Mouse (Mus musculus) ovary, postnatal 10 days (tissue): ENCODE data around the gene Hoxc12.

ENCODE experiments used
- DNase-seq: peaks from one replicate; pipeline ENCODE4 v3.0.0; 2022; ENCODE audit warnings: low spot score

Hoxc12 gene

DNA sequence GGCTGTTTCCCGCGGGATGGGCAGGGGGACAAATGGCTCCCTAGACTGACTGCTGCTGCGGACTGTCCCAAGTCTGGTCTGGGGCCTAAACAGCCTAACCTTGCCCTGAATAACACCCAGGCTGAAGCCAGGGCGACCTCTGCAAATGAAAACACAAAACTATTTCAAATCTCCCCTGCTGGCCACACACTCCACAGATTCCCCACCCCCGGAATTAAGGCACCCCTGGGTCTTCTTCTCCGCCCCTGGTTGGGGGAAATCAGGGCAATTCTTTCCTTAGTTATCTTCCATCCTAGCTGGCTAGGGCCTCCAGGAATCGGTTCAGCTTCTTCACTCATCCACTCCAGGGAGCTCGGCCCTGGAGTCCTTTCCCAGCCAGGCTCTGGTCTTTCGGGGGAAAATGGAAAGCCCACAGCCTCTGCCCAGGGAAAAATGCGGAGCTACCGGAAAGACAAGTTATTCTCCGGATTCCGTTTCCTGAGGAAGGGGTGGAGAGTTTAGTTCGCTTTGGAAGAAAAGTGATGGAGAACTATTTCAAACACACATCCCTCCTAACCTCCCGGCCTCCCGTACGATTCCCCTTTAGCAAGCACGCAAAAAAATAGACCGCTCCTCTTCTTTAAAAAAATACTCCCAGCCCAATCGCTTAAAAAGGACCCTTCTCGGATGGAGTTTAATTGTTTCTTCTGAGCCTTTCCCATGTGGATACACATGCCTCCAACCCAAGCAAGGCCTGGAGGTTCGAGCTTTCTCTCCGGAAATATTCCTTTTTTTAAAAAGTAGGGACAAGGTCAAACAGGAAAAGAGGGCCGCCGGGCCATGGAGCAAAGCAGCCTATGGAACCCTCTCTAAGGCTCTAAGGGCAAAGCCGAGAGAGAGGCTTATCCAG is 28.7 kb downstream of the Hoxc12 start:
- no peak for DNase-seq

DNA sequence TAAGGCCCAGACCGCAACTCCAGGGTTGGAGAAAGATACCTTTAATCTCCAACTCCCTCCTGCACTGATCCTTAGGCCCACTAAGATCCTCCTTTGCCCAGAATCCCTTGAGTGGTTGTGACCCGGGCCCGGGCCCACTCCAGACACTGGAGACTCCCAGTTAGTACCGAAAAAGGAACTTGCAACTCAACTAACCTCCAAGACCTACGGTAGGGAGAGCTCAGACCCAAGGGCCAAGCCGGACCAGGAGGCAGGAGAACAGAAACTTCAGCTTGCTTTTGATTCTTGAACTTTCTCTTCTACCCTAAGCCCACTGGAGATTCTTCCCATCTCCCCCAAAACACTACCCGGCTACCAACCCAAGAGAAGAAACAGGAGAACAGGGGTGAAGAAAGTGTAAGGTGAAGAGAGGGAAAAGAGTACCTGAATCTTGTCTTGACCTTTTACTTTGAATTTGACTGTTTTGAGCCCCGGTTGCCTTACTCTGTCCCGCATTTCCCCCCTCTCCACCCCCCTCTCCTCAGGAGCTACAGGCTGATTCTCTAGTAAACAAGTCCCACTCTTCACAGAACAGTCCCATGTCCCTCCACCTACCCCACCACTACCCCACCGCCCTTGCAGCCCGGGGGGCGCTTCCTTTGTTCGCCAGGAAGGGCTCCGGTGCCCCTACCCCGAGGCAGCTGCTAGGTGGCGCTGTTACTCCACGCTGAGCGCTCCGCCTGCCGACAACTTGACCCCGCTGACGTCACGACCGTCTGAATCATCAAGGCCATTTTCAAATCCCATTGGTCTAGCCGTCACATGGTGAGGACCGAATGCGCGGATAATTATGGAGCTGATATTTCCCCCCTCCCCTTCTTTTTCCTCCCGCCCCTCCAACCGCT is 29.6 kb downstream of the Hoxc12 start:
- peak; percentile 71 for DNase-seq

DNA sequence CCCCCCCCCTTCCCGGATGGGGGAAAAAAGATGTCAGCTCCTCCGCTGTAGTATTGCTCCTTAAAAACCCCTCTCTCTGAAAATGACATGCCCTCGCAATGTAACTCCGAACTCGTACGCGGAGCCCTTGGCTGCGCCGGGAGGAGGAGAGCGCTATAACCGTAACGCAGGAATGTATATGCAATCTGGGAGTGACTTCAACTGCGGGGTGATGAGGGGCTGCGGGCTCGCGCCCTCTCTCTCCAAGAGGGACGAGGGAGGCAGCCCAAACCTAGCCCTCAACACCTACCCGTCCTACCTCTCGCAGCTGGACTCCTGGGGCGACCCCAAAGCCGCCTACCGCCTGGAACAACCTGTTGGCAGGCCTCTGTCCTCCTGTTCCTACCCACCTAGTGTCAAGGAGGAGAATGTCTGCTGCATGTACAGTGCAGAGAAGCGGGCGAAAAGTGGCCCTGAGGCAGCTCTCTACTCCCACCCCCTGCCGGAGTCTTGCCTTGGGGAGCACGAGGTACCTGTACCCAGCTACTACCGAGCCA is 30.3 kb downstream of the Hoxc12 start, which contains the start of gene Hoxc10:
TSS of gene Hoxc10 (plus strand) at position 21 of the 536 bp plus-strand sequence.
- no peak for DNase-seq

DNA sequence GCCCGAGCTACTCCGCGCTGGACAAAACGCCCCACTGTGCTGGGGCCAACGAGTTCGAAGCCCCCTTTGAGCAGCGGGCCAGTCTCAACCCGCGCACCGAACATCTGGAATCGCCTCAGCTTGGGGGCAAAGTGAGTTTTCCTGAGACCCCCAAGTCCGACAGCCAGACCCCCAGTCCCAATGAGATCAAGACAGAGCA is 30.7 kb downstream of the Hoxc12 start, which contains the start of gene Hoxc5:
TSS of gene Hoxc5 (plus strand) at position 132 of the 199 bp plus-strand sequence.
- DNase-seq = no peak

DNA sequence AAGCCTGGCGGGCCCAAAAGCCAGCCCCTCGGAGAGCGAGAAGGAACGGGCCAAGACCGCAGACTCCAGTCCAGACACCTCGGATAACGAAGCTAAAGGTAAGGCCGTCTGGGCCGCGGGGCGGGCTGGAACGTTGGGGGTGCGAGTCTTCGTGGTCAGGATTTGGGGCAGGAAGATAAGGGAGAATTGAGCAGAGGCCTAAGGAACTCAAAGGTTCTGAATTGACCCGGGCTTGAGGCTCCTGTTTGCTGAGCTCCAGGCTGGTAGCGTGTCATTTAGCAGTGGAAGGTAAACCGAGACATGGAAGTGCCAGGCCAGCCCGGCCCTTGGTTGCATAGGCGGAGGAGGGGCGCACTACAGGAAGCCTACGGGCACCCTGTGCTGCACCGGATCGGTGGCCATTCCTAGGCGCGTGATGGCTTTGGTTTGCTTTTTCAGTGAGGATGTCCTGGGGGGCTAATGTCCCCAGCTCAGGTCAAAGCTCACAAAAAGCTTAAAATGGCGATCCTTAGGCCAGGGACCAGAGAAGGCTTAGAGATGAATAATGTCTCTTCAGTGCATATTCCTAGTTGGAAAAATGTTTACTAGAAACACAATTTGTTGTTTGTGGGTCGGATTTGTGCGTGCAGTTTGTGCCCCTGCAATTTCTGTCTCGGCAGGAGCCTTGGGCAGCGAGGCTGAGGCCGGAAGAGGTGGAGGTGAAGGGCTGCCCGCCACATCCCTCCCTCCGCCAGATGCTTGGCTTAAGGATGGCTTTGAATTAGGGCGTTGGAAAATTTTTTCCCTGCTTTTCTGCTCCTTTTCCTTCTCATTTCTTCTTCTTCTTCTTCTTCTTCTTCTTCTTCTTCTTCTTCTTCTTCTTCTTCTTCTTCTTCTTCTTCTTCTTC is 31.2 kb downstream of the Hoxc12 start:
- DNase-seq = no peak

DNA sequence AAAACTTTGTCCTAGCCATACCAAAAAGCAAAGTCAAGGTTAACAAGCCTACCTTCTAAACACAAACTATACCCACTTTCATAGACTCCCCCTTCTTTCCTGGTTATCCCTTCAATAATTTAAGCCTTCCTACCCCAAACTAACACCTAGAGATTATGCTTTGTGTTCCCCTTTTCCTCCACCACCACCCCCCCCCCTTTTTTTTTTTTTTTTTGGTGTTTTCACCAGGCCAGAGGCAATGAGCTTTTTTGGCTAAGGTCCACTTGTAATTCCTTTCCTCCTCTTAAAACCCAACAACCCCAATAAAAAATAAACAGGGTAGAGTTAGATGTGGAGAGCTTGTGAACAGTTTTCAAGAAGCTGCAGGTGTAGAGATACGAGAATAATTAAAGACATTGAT is 32.7 kb downstream of the Hoxc12 start:
- no peak for DNase-seq

DNA sequence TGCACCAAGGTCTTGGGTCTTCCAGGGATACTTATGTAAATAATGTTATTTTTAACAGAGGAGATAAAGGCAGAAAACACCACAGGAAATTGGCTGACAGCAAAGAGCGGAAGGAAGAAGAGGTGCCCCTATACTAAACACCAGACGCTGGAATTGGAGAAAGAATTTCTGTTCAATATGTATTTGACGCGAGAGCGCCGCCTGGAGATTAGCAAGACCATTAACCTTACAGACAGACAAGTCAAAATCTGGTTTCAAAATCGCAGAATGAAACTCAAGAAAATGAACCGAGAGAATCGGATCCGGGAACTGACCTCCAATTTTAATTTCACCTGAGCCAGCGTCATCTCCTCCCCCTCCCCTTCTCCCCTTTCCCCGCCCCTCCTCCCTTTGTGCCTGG is 34.2 kb downstream of the Hoxc12 start:
- DNase-seq = no peak

DNA sequence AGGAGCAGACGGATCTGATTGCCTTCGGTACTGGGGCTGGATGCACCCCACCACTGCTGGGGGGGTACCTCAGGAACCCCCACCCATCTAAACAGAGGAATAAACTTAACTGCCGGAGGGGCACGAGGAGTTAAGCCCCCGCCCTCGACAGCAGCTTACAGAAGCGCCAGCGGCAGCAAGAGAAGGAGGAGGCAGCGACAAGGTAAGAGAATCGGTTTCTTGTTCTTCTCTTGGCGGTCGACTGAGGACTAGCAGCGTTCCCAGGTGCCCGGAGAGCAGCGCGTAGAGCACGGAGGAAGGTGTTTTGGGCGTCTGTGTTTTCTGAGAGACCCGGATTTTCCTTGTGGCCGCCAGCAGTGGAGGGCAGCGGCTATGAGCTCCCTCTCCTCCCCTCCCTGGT is 35.7 kb downstream of the Hoxc12 start:
- no peak for DNase-seq

DNA sequence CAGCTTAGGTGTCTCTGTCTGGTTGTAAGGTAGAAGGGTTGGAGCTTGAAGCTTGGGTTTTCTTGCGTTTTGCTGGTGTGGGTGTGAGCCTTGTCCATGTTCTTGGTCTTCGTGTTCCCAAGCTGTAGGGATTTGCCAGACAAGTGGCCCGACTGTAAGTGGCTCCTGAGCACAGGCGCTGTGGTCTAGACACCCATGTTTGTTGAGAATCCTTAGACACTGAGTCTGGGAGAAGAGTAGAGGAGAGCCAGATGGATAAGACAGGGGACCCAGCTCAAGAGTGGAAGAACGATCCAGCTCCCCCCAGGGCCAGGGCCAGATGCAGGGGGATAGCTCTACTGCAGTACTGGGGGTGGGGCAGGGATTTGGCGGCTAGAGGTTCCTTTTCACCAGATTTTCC is 36.2 kb downstream of the Hoxc12 start:
- no peak for DNase-seq

DNA sequence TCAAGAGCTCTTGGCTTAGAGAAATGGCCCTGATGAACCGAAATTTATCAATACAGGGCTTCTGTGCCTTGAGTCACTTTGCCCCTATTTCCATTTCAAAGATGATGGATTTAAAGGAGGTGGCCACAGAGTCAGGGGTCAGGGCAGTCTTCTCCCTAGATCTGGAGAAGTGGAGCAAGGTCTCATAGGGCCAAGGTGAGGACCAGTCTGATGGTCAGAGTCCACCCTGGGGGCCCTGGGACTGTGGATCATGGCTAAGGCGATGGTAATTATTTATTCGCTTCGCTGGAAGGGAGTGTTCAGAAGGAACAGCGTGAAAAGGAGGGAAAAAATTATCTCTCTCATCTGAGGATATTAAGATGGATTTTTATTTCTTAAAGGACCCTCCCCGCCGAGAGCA is 38.5 kb downstream of the Hoxc12 start:
- DNase-seq = no peak

DNA sequence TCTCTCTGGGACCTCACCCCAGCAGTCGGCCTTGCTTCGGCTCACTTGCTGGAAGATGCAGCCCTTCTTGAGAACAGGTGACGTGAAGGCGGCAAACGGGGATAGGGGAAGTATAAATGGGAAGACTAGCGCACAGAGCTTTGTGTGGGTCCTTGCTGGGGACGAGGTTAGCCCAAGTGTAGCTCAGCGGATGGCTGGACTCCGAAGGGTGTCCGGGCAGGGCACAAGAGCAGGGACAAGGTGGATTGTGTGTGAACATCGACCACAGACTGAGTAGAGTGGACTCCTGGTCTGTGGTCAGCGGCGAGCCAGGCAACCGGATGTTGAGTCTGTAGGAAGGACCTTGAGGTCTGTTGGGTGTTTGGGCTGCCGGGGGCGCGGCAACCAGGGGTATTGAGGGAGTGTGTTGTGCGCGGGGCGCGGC is 39.1 kb downstream of the Hoxc12 start:
- DNase-seq = no peak

DNA sequence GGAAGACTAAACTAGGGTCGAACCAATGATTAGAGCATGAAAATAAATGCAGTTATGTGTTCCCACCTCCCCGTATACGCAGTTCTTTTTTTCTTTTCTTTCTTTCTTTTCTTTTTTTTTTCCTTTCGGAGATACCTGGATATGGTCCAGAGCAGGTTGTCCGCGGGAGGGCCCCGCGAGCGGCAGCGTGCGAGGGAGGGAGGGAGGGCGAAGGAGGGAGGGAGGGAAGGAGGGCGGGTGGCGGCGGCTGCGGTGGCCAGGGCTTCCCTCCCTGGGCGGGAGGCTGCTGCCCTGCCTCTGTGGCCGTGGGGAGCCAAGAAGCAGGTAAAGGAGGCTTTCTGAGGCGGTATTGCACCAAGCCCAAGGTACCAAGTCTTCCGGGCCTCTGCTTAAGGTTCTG is 39.6 kb downstream of the Hoxc12 start, which contains the start of gene Hoxc9:
TSS of gene Hoxc9 (plus strand) at position 269 of the 400 bp plus-strand sequence.
- DNase-seq = no peak

DNA sequence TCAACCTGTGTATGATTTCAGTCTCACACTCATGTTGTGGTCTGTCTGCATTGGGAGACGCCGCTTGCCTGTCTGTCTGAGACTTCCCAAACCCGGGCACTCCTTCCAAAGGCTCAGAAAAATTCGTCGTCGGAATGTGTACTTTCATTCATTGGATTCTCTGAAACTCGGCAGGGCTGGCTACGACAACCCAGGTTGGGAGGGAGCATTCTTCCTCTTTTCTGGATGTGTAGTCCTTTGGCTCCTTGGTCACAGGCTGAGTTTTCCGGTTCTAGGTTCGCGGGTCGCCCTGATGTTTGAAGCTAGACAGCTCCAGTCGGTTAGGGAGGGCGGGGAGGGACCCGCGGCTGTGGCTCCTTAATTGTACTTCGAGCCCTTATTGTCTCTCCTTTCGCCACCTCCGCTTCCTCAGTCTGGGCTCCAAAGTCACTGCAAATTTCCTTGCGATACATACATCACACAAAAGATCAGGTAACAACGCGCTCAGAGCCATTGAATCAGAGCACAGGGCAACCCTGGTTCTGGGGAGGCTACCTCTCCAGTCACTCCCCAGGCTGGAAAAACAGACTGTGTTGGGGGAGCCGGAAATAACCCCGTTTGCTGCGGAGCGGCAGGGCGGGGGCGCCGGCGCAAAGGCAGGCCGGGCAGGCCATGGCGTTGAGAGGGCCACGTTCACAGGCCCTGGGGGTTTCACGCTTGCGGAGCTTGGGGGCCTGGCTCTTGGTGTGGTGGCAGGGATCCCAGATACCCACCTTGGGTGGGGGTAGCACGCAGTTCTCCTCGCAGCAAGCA is 40.3 kb downstream of the Hoxc12 start:
- DNase-seq = no peak

DNA sequence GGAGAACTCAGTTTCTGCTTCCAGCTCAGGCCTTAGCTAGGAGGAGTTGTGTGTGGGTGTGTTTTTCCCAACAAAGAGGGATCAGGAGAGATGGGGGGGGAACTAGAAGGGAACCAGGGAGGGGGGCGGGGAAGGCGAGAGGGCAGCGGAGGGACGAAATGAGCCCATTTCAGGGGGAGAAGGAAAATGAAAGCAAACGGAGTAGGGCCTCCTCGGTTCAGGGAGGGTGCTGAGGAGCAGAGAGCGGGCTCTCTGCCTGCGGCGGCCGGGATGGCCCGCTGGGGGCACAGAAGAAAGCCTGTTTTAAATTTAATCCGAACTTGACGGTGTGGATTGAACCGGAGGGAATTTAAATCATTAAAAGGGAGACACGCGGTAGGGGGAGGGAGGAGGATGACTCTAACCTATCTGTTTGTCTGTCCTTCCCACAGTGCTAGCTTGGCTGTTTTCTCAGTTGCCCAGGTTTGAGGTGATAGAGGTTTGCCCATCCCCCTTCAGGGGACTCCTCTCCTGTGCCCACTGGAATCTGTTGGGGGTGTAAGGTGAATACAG is 40.9 kb downstream of the Hoxc12 start:
- DNase-seq = no peak

DNA sequence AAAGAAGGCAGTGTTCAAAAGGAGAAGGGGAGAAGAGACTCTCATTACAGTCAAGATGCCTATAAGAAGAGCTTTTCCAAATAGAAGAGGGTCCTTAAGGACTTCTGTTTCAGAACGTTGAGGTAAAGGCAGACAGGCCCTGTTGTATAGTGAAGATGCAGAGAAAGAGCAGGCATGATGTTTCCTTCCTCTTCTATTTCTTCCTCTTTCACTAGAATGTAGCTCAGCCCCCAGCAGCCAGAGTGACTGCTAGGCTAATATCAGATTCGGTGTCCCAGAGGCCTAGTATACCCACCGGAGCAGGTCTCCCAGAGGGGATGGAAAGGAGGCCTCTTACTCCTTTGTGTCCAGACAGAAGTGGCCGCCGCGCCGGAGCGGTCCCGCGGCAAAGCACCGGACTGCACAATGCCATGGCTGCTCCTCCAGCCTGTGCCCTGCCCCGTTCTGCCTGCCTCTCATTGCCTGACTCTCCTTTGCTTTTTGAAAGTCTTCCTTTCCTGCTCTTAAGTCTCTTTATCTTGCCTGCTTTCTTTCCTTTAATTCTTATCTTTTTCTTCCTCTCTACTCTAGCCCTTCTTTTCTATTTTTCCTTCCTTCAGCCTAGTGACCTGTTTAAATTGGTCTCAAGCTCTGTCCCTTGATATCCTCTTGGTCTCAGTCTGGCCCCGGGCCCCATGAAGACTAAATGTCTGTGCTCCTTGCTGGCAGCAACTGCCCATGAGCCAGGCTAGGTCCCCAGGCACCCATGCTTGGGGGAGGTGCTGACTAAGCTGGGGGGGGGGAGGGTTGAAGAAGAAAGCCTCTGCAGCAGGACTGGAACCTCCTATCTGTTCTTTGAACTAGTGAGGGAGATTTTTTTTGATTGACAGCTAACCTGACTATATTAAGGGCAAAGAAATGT is 42.3 kb downstream of the Hoxc12 start:
- no peak for DNase-seq

DNA sequence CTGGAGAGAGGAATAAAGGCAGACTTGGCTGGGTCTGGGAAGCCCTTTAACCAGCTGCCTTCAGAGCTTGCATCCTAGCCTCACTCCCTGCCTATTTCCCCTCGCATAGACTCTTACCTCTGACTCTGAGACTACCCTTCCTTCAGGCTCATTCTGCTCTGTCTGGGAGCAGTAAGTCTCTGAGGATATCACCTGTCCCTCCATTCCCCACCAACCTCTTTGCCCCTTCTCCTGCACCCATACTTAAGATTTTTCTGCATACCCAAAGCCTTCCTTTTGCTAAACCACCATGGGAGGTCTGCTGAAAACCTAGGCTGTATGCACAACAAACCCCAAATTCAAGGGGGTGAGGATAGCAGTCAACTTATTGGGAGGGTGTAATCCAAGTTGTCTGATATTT is 43.4 kb downstream of the Hoxc12 start:
- DNase-seq = no peak

DNA sequence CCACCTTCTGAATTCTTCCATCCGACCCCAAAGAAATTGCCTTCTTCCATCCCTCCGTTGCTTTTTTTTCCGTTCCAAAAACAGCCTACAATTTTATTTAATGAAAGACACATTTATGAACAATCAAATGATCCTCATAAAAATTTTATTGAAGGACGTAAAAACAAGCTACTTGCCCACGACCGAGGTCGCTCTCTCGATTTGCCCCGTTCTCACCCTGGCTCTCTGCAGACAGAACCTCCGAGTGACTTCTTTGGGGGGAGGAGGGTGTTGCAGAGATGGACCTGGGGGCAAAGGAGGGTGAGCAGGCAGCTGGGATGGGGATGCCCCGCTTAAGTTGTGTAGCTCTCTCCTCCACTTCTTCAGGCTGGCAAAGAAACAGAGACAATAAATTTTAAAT is 43.8 kb downstream of the Hoxc12 start:
- no peak for DNase-seq

DNA sequence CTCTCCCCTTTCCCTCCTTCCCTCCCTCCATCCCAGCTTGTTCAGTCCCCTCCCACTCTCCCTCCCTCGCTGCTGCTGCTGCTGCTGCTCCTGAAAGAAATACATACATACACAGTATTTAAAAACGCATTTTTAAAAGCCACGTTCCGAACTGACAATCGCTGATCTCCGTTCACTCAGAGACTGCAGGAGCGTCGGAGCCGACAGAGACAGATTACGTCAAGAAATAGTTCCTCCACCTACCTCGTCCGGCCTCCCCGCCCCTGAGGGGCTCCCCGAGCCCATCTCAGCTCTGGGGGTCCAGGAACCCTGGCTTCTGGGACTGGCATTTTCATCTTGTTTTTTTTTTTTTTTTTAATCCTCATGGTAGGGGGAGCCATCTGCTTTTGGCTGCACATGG is 44.4 kb downstream of the Hoxc12 start:
- DNase-seq = no peak

DNA sequence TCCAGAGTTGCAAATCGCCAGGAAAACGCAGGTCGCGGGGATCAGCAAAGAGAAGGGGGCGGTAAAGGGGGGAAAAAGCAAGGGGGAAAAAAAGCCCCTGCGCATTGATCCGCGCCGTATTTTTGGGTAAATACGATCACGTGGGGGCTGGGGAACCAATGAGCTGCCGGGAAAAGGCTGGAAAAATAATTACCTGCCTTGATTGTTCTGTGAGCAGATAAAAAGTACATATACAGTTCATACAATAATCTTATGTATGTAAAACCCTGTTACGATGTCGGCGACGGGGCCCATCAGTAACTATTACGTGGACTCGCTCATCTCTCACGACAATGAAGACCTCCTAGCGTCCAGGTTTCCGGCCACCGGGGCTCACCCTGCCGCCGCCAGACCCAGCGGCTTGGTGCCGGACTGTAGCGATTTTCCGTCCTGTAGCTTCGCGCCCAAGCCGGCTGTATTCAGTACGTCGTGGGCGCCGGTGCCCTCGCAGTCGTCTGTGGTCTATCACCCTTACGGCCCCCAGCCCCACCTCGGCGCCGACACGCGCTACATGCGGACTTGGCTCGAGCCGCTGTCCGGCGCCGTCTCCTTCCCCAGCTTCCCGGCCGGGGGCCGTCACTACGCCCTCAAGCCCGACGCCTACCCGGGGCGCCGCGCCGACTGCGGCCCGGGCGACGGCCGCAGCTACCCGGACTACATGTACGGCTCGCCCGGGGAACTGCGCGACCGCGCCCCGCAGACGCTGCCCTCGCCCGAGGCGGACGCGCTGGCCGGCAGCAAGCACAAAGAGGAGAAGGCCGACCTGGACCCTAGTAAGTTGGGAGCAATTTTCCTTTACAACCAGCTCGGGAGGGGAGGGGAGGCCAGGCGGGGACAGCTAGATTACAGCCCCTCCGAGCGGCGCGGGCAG is 45.1 kb downstream of the Hoxc12 start:
- DNase-seq = no peak
